Mouse (Mus musculus) heart, adult 8-10 months (tissue): Measurements from ENCODE around the gene Plekha6. TPM values are rescaled to one million over a fixed set of nuclear protein-coding genes. Genes with fewer than 3 reads are reported as not detected.

Experiments used
- total RNA-seq, 4 experiments: library from RNA; stranded (reverse); gene quantifications; 2 replicates each; pipeline ENCODE4 v1.2.4; 2022

Plekha6 gene
- total RNA-seq, 4 experiments from 2014 or later: 55.8 to 74.3 (median 66.5) TPM

Other genes starting within 250 kb of the Plekha6 start
- gene Mdm4, start 133.6 kb upstream of the Plekha6 start, total RNA-seq: 10 to 100 TPM; 19.5 to 30.7 (median 22.6) TPM
- gene Pik3c2b, start 118.5 kb upstream of the Plekha6 start, total RNA-seq: 10 to 100 TPM; 19.2 to 20.8 (median 19.9) TPM
- 10 to 100 TPM; 20.8 to 24.3 (median 21.7) TPM for gene Ppp1r15b, start 33.1 kb upstream of the Plekha6 start, total RNA-seq
- not detected for gene Golt1a, start 145.6 kb downstream of the Plekha6 start, total RNA-seq
- gene Kiss1, start 157.7 kb downstream of the Plekha6 start, total RNA-seq: not detected
- gene Ren1, start 186.3 kb downstream of the Plekha6 start, total RNA-seq: under 1 TPM in 1 of 4 experiments, not detected in 3; 0.19 TPM
- under 1 TPM; 0.16 to 0.69 (median 0.33) TPM for gene Etnk2, start 199.4 kb downstream of the Plekha6 start, total RNA-seq